Mouse (Mus musculus) kidney, adult 18-20 months (tissue): ENCODE results near the gene Grin2b.

Experiments
- DNase-seq: peaks from one replicate; pipeline ENCODE4 v3.0.0; 2021

The Grin2b gene

DNA sequence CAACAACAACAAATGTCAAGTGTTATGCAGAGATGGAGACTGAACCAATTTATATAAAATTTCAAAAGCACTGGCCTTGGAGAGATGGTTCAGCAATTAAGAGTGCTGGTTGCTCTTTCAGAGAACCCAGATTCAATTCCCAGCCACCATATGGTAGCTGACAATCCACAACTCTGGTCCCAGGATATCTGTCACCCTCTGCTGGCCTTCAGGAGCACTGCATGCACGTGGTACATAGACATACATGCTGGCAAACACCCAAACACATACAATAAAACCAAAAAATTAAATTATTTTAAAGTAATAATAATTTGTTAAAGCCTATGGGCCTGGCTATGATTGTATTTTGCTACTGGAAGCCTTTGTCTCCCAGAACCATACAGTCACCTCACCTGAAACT, 77.0 kb downstream of the Grin2b start:
- no peak for DNase-seq

DNA sequence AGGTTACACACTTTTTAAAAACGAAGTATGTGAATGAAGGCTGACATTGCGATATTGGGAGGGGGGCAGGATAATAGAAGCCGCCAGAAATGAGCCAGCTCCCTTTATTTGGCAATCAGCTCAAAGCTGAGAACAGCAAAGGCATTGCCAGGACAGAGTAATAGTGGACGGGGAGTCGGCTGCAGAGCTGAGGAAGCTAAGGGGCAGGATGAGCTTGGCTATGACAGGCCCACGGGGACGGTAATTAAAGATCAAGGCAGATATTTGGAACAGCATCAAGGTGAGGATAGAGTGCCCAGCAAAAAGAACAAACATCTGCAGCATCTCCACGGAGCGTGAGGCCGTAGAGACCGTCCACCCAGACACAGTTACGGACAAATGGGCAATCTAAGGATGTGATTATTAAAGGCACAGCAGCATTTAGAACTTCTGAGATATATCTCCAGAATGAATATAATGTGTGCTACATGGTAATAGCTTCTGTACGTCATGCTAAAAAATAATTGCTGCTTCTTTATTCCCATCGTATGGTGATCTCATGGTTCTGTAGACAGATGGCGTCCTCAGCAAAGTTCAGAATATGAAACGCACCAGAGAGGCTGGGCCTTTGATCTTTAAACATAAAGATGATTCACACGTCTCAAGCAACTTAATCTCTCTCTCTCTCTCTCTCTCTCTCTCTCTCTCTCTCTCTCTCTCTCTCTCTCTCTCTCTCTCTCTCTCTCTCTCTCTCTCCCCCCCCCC, 93.1 kb downstream of the Grin2b start:
- no peak for DNase-seq

DNA sequence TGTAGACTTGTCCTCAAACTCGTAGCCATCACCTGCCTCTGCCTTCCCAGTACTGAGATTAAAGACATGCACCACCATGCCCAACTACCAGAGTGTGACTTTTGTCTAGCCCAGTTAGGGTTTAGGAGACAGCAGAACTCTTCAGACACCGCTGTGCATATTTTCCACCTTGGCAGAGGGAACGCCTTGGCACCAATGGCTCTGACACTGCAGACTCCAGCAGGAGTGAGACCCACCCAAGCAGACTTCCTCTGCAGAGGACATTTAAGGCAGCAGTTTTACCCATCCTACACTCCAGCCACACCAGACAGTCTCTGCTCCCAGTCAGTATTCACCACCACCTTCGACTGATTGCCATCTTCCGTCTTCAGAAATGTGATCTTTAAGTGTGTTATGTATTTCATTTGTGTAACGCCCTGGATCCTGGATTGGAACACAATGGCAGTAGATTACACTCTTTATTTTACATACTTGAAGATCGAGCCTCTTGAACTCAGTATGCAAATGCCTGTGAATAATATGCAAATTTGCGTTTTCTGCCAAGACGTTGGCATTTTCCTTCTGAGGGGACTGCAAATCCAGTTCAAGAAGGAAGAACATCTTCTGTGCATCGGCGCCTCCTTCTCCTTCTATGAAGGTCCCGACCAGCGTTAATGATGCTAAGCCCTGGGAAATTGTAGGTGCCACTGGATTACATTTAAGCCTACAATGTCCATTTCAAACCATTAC, 100.8 kb downstream of the Grin2b start:
- DNase-seq = no peak

DNA sequence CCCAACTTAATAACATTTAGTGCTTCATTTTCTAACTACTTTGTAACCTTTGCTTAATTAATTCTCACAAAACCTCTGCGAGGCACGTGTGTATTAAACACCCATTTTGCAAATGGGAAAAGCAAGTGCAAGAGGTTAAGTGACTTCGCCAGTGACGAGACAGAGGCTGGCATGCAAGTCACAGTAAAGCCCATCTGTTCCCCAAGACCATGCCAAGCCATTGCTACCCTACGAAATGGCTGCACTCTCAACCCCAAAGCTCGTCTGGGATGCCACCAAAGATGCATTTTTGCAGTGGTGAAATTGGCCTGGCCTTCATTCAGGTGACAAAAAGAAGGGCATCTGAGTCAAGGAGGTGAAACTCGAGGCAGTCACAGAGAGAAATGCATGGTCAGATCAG, 103.2 kb downstream of the Grin2b start:
- no peak for DNase-seq

DNA sequence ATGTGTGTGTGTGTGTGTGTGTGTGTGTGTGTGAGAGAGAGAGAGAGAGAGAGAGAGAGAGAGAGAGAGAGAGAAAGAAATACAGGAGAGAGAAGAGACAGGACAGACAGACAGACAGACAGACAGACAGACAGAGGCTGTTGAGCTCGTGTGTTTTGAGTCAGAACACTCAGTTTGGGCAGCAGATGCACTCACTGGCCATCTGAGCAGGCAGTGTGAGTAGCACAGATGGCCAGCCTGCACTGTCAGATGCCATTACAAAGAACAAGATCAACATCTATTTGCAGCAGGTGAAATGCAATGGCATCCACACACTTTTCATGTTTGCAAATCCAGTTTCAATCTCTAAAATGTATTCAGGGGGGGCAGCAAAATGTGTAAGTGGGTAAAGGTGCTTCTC, 120.0 kb downstream of the Grin2b start:
- DNase-seq = no peak

DNA sequence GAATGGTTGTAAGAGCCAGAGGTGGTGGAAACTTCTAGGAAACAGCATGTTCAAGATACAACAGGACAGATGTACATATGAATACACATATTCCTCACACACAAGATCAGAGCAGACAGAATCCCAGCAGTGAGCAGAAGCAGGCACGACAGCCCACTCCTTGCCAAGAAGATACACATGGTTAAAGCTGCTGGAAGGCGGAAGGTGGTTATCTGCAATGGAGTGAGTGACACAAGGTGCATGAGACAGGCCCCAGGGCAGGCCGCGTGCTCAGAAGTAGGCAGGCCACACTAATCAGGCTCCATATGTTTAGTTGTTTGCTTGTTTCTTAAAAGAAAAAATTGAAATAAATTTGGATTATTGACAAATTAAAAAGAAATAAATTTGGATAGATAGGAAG, 123.0 kb downstream of the Grin2b start:
- DNase-seq = no peak

DNA sequence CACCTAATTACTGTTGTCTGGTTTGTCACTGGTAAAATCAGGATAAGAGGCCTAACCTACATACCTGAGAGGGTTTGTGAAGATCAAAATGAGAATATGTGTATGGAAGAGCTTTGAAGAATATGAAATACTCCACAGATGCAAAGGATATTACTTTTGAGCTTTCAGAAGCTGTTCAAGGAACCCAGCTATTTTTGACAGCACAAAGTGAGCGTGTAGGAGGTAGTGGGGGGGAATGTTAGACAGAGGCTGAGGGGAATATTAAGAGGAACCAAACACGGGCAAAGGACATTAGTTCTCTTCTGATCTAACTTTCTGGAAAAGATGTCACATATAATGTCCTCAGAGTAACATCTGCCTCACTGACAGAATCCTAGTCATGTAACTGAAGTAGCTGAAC, 125.2 kb downstream of the Grin2b start:
- no peak for DNase-seq

DNA sequence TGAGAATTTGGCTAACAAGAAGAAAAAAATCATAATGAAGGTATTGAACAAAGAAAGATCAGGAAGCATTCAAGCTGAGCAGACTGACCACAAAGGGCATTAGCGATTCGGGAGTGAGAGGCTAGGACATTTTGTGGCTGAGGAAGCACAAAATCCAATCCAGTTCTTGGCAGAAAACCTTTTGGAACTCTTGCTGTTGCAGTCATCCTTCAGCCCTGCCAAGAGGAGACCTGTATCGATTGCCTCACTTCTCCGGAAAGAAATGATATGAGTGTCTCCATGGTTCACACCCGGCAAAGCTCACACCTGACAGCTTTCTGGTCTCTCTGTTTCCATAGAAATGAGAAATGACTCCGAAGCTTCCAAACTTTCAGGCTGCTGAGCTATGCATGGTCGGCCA, 127.2 kb downstream of the Grin2b start:
- no peak for DNase-seq

DNA sequence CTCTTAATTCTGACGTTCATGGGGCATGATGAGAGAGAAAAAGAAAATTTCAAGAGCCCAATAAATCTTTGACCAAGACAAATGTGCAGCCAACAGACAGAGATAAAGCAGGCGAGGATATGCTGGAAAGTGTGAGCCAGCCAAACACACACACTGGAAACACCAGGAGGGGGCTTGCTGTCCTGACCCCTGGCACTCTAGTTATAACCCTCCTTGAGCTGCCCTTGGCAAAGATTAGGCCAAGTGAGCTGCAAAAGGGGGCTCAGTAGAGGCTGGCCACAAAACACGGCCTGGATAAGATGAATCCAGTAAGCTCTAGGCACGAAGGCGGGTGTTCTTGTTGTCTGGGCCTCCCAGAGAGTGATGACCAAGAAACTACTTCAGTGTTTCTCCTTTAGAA, 128.8 kb downstream of the Grin2b start:
- no peak for DNase-seq

DNA sequence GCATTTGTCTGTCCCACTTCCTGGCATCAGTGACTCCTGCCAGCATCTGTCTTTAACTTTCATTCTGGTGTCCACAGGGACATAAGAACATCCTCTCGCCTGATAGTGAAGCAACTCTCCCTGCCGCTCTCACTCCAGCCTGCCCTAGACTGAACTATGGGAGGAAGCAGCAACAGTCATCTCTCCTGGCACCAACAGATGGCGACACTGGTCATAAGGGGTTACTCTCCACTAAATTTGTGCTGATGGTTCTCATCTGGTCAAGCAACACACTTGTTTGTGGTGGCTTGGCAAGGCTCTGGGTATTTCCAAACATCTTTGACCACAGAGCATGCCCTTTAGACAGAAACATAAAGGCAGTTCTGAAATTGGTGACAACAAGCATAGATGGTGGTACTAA, 130.9 kb downstream of the Grin2b start:
- DNase-seq = no peak

DNA sequence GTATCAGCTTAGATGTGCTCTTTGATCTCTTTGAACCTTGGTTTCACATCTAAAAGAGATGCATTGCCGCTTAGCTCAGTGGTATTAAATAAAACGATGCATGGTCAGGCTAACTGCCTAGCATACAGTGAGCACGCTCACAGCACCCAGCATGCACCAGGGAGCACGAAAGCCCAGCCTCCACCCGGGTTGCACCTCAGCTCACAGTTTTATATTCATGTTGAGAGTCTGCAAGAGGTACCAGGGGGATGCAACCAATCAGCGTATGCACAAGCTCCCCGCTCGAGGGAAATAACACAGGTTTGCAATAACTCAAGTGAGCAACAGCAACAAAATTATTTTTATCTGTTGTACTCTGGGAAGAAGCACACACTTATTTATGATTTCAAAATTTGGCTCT, 131.5 kb downstream of the Grin2b start:
- no peak for DNase-seq

DNA sequence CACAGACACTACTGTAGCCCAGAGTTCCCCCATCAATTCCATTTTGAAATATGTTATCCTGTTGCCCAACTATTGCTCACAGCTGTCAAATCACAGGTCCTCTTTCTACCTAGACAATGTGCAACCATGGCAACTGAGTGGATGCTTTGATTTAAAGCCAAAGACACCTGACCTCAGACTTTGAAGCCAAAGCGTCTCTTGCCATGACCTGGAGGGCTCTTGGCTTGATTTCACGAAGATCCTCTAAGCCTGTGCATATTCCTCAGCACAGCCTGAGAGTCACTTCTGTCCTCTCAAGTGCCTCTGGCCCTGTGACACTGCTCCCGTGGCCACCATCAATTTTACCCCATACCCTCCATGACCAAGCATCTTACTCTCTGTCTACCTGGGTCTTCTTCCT, 132.4 kb downstream of the Grin2b start:
- no peak for DNase-seq

DNA sequence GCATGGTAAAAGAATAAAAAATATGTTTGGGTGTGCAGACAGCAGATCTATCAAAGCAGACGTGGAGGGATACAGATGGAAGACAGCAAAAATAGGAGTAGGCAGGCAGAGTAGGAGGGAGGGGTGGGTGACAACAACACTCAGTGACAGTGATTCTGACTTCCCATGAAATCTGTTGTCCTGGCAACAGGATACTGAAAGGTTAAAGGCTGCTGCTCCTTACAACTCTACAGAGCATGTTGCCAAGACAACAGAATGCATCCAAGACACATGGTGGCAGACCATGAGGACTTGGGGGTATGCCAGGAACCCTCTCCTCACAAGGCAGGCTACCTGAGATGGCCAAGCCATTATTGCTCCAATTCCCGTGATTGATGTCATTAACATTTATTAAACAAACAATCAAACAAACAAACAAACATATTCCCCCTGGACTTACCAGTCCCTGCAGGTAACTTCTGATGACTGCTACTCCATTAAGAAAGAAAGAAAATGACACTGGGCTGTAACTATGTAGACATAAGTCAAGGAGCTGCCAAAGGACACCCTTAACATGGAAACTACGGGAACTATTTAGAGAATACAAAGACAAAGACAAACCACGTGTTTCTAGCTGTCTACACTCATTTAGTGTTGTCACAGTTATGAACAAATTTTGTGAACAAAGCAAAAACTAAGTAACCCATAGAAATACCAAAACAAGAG, 143.9 kb downstream of the Grin2b start:
- DNase-seq = no peak

DNA sequence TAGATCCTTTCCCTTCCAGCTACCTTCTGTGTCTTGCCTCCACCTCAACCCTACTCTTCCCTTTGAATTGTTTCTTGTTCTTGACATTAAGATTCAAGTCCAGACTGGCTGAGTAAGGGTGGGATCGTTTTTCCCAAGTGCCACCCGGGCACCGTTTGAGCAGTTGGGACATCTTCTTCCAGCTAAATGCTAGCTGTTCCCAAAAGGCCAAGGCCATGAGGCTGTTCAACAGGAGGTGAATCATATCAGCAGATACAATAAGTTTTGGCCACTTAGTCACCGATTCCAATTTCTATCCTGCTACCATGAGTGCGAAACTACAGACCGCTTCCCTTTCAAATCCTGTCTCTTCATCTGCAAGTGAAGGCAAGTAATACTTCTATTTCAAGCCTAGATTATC, 146.4 kb downstream of the Grin2b start:
- DNase-seq = no peak

DNA sequence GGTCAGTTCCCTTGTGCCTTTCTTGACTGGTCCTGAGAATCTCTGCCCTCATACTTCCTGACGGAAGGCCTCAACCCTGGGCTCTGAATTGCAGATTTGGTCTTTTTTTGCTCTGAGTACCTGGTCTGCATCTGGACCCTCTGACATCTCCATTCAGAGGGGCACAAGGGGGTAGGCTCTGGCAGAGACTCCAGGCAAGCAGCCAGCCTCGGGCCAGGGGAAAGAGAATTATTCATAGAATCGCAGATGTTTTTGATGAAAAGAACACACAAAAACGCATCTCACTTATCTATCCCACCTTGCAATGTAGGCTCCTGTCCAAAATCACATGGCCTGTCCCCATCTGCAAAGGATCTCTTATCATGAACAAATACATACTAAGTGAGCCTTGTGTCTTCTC, 147.5 kb downstream of the Grin2b start:
- DNase-seq = no peak

DNA sequence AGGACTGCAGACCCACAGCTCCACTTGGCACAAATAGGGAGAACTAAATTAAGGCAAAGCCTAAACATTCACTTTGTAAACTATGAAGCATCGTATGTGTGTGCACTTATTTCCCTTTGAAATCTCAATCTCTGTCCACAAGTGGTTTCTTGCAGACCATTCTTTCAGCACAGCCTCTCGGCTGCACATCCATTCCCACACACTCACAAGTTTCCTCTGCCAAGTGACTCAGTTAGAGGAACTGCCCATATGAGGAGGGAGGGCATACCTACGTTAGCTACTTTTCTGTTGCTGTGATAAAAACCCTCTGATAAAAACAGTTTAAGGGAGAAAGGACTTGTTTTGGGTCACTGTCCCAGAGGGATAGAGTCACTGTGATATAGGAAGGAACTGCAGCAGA, 152.9 kb downstream of the Grin2b start:
- DNase-seq = no peak

DNA sequence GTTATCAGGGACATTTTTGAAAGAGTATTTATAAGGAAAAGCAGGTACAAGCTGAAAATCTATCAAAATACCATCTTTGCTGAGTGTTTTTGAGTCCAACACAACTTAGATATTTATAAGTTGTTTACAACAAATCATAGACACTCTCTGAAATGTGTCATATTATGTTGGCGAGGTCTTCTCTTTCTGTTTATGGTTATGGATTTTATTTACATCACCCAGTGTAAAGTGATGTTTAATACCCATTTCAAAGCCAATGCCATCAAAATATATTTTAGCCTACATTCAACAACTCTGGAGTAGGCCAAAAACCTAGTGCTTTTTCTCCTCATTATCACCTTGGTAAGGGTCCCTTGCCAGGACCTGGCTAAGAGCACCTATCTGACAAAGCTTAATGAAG, 154.3 kb downstream of the Grin2b start:
- DNase-seq = no peak

DNA sequence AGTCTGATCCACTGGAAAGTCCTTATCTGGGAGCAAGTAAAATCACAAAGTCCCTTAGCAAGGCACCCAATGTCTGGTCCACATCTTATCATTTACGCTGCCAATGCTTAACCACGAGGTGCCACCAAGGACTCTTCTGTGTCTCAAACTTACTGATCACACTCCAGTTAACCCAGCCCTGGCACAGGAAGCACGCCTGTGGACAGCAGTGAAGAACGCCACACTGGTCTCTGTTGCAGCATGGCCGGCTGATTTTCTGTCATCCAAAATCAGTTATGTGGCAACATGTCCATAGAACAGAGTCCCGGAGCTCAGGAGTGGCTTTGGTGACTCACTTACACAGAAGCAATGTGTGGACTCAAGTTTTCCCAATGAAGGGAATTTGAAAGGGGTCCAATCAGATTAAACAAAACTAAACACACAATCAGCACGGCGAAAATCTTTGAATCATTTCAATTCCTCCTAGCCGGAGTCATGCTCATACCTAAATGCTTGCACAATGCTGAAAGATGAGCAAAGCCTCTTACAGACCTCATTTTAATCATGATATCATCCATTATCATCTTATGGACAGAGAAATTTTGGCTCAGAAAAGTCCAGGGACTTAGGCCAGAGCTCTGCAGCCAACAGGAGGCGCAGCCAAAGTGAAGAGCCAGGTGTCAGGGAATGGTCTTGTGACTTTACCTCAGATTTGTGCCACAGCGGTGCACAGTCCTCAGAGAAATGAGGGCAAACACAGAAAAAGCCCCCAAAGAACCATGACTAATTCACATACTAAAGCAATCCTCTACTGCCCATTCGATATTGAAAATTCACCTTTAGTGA, 159.5 kb downstream of the Grin2b start:
- no peak for DNase-seq

DNA sequence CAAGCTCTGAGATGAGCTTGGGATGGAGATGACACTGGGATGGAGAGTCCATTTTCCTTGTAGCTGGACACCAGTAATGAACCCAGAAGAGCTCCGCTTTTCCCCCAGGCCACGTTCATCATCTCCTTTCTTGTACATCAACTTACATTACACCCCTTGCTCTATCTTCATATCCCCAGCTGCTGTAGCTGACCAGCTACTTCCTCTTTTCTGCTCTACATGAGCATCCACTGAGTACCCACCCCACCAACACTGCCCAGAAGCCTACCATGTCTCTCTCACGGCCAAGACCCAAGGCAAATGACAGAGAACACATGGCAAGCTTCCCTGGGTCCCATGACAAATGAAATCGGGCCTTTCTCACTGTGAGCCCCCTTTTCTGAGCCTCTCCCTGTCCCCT, 161.8 kb downstream of the Grin2b start:
- no peak for DNase-seq

DNA sequence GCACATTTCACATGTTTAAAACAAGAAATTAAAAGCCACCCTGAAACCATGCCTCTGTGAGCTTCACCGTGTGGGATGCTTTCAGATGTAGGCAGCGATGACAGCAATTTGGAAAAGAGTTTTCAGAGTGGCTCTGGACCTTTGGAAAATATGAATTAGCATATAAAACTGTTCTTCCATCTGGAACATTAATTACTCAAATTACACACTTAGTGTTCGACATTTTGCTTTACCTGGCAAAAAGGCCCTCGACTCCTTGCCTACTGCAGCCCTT, 162.3 kb downstream of the Grin2b start:
- DNase-seq = no peak

DNA sequence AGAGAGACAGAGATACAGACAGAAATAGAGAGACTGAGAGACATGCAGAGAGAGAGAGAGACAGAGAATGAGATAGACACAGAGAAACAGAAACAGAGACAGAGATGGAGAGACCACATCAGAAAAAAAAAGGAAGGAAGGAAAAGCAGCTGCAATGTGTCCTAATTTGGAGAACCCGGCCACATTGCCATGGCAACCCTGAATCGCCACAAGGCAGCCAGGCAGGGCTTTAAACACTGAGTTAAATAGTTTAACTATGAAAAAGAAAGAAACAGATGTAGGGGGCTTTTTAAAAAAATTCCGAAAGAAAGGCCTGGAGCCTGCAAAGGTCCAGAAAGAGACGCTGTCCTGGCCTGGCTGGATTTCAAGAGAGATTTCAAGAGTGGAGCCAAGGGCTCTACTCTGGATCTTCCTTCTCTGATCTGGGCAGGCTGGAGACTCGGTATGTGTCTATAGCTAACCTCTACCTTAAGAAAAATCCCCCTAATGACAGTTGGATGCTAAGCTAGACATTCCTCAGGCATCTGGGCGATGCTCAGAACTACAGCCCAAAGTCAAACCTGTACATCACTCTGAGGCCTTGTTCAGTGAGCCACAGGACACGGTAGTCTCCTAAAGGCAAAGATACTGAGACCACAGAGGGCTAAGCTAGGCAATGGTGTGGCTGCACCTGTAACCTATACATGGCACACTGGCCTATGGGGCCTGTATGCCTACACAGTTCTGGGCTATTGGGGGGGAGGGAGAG, 162.8 kb downstream of the Grin2b start:
- DNase-seq = no peak

DNA sequence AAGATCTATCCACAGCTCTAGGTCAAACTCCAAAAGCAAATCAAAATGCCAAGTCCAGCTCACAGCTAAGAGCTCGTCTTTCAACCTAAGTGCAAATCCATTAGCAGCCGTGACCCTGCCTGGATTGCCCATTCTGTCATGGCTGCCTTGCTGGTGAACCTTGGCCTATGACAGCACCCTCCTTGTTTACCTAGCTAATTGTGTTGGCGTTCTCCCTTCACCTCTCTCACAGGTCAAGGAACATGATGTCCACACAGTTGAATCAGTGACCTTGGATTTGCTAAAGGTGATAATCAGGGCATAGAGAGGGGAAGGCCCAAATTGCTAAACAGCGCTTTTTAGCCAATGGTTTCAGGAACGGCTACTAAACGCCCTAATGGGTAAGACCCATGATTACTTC, 165.2 kb downstream of the Grin2b start:
- DNase-seq = no peak

DNA sequence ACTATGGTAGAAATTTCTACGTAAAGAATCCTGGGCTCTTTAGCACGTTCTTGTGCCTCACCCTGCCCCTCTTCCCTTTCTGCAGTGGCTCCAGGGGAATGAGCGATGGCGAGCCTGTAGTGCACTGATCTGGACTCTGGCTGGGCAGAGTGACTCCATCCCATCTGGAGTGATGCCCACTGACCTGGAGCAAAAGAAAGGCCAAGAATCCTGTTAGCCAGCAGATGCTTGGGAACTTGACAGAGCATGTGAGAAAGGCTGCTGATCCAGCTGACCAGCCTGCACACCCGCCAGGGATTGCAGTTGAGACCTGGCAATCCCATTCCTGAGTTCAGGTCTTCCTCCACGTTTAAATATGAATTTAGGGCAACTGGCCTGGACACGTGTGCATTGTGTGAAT, 178.6 kb downstream of the Grin2b start:
- peak; percentile 8 for DNase-seq
